Mouse (Mus musculus) heart, embryonic 13.5 days (tissue): ENCODE data around the gene Sorbs1. TPM values are rescaled to one million over a fixed set of nuclear protein-coding genes. Genes with fewer than 3 reads are reported as not detected.
A peak's percentile ranks its signal among the peaks of the same experiment; 100 is the strongest.

Experiments used
- ATAC-seq: fragments of 200-750 bp; cut with Nextera tagmentation; 2 replicates; pipeline ENCODE4 v1.8.0; 2017; ENCODE audit warnings: moderate TSS enrichment; ENCODE audit not compliant: insufficient number of reproducible peaks, low FRiP score, low TSS enrichment; ENCODE audit errors: extremely low read depth
- H3K27ac ChIP-seq: fragments of 300-500 bp; sonication (generic); replicated peaks from 2 replicates; pipeline ENCODE4 v1.5.1; 2015; ENCODE audit warnings: moderate library complexity, mild to moderate bottlenecking, inconsistent platforms
- H3K27me3 ChIP-seq: fragments of 300-500 bp; sonication (generic); replicated peaks from 2 replicates; pipeline ENCODE4 v1.6.1; 2015; ENCODE audit warnings: mild to moderate bottlenecking, inconsistent platforms
- H3K36me3 ChIP-seq: fragments of 300-500 bp; sonication (generic); 2 replicates; pipeline ENCODE4 v1.6.1; 2015; ENCODE audit warnings: mild to moderate bottlenecking, inconsistent platforms
- H3K4me1 ChIP-seq: fragments of 300-500 bp; sonication (generic); 2 replicates; pipeline ENCODE4 v1.6.1; 2015; ENCODE audit warnings: inconsistent platforms
- H3K4me2 ChIP-seq: fragments of 300-500 bp; sonication (generic); 2 replicates; pipeline ENCODE4 v1.6.1; 2015; ENCODE audit warnings: inconsistent platforms, mild to moderate bottlenecking, moderate library complexity
- H3K4me3 ChIP-seq: fragments of 300-500 bp; sonication (generic); 2 replicates; pipeline ENCODE4 v1.5.1; 2015; ENCODE audit warnings: moderate library complexity, mild to moderate bottlenecking, inconsistent platforms
- H3K9ac ChIP-seq: fragments of 300-500 bp; sonication (generic); 2 replicates; pipeline ENCODE4 v1.6.1; 2015; ENCODE audit warnings: inconsistent platforms, mild to moderate bottlenecking, moderate library complexity
- H3K9me3 ChIP-seq: fragments of 300-500 bp; sonication (generic); 2 replicates; pipeline ENCODE4 v1.6.1; 2016; ENCODE audit warnings: inconsistent platforms
- WGBS: fragments of 180-500 bp; shearing (Covaris S2); methylation state at CpG from one replicate; pipeline ENCODE4 v1.1.7; 2015; ENCODE audit warnings: mixed read lengths; 5-methylcytosine and 5-hydroxymethylcytosine counted together
- polyA plus RNA-seq: library from polyadenylated mRNA; unstranded; fragments of >200 nt; fragmentation: Nextera tagmentation; extraction: Ambion mirVana; gene quantifications from 2 replicates; pipeline ENCODE4 v1.2.1, GENCODE M21; 2015

The Sorbs1 gene
- polyA plus RNA-seq, 1 experiment from 2014 or later: 65.4 TPM

- Histone ChIP-seq H3K4me3 (no peak overlapping the region), H3K4me2 (no peak overlapping the region), H3K27ac (peak overlapping the region; percentile 81), H3K9me3 (no peaks in the 10 kb centered on the region), H3K27me3 (no peaks in the 10 kb centered on the region), H3K36me3 (peaks cover 14% of the 10 kb centered on the region), H3K9ac (no peak overlapping the region), H3K4me1 (peaks cover 87% of the 10 kb centered on the region)
- ATAC-seq: no peak
- WGBS: 81% methylated on average over 6 of the region's 6 CpGs
Observed at GRCm38 (mm10) chr19:40498162-40498725, 15.3 kb downstream of the Sorbs1 start.

GRCm38 (mm10) chr19:40496509-40497267 is 16.9 kb downstream of the Sorbs1 start:
- Histone ChIP-seq H3K27ac (no peak overlapping the region), H3K9me3 (no peaks in the 10 kb centered on the region), H3K4me2 (no peak overlapping the region), H3K4me3 (no peak overlapping the region), H3K9ac (no peak overlapping the region), H3K36me3 (peaks cover 14% of the 10 kb centered on the region), H3K27me3 (no peaks in the 10 kb centered on the region), H3K4me1 (peaks cover 85% of the 10 kb centered on the region)
- 86% methylated on average over 11 of the region's 11 CpGs for WGBS
- no peak for ATAC-seq

GRCm38 (mm10) chr19:40496071-40496470 is 17.5 kb downstream of the Sorbs1 start:
- Histone ChIP-seq H3K36me3 (peaks cover 9% of the 10 kb centered on the region), H3K9me3 (no peaks in the 10 kb centered on the region), H3K27ac (no peak overlapping the region), H3K27me3 (no peaks in the 10 kb centered on the region), H3K4me3 (no peak overlapping the region), H3K4me1 (peaks cover 91% of the 10 kb centered on the region), H3K4me2 (no peak overlapping the region), H3K9ac (no peak overlapping the region)
- WGBS: 84% methylated on average over 4 of the region's 4 CpGs
- ATAC-seq: no peak

GRCm38 (mm10) chr19:40492902-40493301 is 20.7 kb downstream of the Sorbs1 start:
- 40% methylated on average over 9 of the region's 9 CpGs for WGBS
- Histone ChIP-seq H3K36me3 (no peaks in the 10 kb centered on the region), H3K27me3 (no peaks in the 10 kb centered on the region), H3K9ac (no peak overlapping the region), H3K9me3 (no peaks in the 10 kb centered on the region), H3K4me1 (peaks cover 93% of the 10 kb centered on the region), H3K4me3 (no peak overlapping the region), H3K4me2 (no peak overlapping the region), H3K27ac (0 out of 2 replicates have a peak overlapping the region, but pooled peaks have one; percentile 1)
- ATAC-seq: no peak

GRCm38 (mm10) chr19:40491442-40491841 is 22.1 kb downstream of the Sorbs1 start:
- Histone ChIP-seq H3K4me1 (peaks cover 94% of the 10 kb centered on the region), H3K27ac (no peak overlapping the region)
- 78% methylated on average over 2 of the region's 2 CpGs for WGBS

GRCm38 (mm10) chr19:40490765-40491164 is 22.8 kb downstream of the Sorbs1 start:
- no peak for ATAC-seq
- no peak overlapping the region for H3K4me2 ChIP-seq
- 54% methylated on average over 8 of the region's 8 CpGs for WGBS

More at GRCm38 (mm10) chr19:40491442-40491841, 22.1 kb downstream of the Sorbs1 start:
- H3K4me3 ChIP-seq: no peak overlapping the region
- H3K27me3 ChIP-seq: no peaks in the 10 kb centered on the region
- H3K4me2 ChIP-seq: no peak overlapping the region
- H3K9me3 ChIP-seq: no peaks in the 10 kb centered on the region
- H3K9ac ChIP-seq: no peak overlapping the region
- H3K36me3 ChIP-seq: no peaks in the 10 kb centered on the region
- ATAC-seq: no peak

GRCm38 (mm10) chr19:40489633-40490032 is 23.9 kb downstream of the Sorbs1 start:
- H3K9ac ChIP-seq: no peak overlapping the region
- H3K36me3 ChIP-seq: peaks cover 4% of the 10 kb centered on the region
- no peaks in the 10 kb centered on the region for H3K9me3 ChIP-seq
- H3K4me1 ChIP-seq: peaks cover 76% of the 10 kb centered on the region
- no peaks in the 10 kb centered on the region for H3K27me3 ChIP-seq
- no peak overlapping the region for H3K4me3 ChIP-seq
- H3K27ac ChIP-seq: peak overlapping the region; percentile 54
- 49% methylated on average over 6 of the region's 6 CpGs for WGBS
- no peak overlapping the region for H3K4me2 ChIP-seq
- ATAC-seq: no peak

More at GRCm38 (mm10) chr19:40490765-40491164, 22.8 kb downstream of the Sorbs1 start:
- no peaks in the 10 kb centered on the region for H3K36me3 ChIP-seq
- no peaks in the 10 kb centered on the region for H3K27me3 ChIP-seq
- peaks cover 87% of the 10 kb centered on the region for H3K4me1 ChIP-seq
- 0 out of 2 replicates have a peak overlapping the region, but pooled peaks have one; percentile 37 for H3K9ac ChIP-seq
- H3K9me3 ChIP-seq: no peaks in the 10 kb centered on the region
- H3K27ac ChIP-seq: peak overlapping the region; percentile 54; the same call in 1 of the 2 replicates
- no peak overlapping the region for H3K4me3 ChIP-seq

GRCm38 (mm10) chr19:40488853-40489454 is 24.6 kb downstream of the Sorbs1 start:
- Histone ChIP-seq H3K36me3 (peaks cover 11% of the 10 kb centered on the region), H3K27ac (peak overlapping the region; percentile 48), H3K4me1 (peaks cover 69% of the 10 kb centered on the region), H3K9me3 (no peaks in the 10 kb centered on the region), H3K27me3 (no peaks in the 10 kb centered on the region), H3K4me3 (no peak overlapping the region), H3K4me2 (no peak overlapping the region), H3K9ac (peak overlapping the region; percentile 56)
- WGBS: 52% methylated on average over 8 of the region's 8 CpGs
- no peak for ATAC-seq

- Histone ChIP-seq H3K4me3 (no peak overlapping the region), H3K9ac (peak overlapping the region; percentile 50; the same call in 1 of the 2 replicates), H3K27ac (peak overlapping the region; percentile 66), H3K4me2 (peak overlapping the region; percentile 52), H3K27me3 (no peaks in the 10 kb centered on the region), H3K36me3 (peaks cover 17% of the 10 kb centered on the region), H3K4me1 (peaks cover 61% of the 10 kb centered on the region), H3K9me3 (no peaks in the 10 kb centered on the region)
- ATAC-seq: no peak
- whole genome bisulfite sequencing: 39% methylated on average over 11 of the region's 11 CpGs
Observed at GRCm38 (mm10) chr19:40487561-40487960, 26.0 kb downstream of the Sorbs1 start.

- WGBS: 57% methylated on average over 6 of the region's 6 CpGs
- H3K4me2 ChIP-seq: no peak overlapping the region
- peaks cover 59% of the 10 kb centered on the region for H3K4me1 ChIP-seq
- no peak for ATAC-seq
- no peak overlapping the region for H3K9ac ChIP-seq
- no peak overlapping the region for H3K4me3 ChIP-seq
- no peaks in the 10 kb centered on the region for H3K9me3 ChIP-seq
- no peaks in the 10 kb centered on the region for H3K27me3 ChIP-seq
- peaks cover 17% of the 10 kb centered on the region for H3K36me3 ChIP-seq
- H3K27ac ChIP-seq: no peak overlapping the region
Observed at GRCm38 (mm10) chr19:40481115-40481514, 32.5 kb downstream of the Sorbs1 start.

- 40% methylated on average over 10 of the region's 10 CpGs for WGBS
- Histone ChIP-seq H3K4me3 (no peak overlapping the region), H3K9ac (peak overlapping the region; percentile 53), H3K9me3 (no peaks in the 10 kb centered on the region), H3K27ac (peak overlapping the region; percentile 66), H3K27me3 (no peaks in the 10 kb centered on the region), H3K4me1 (peaks cover 61% of the 10 kb centered on the region), H3K4me2 (no peak overlapping the region), H3K36me3 (peaks cover 4% of the 10 kb centered on the region; the same call in 1 of the 2 replicates)
- no peak for ATAC-seq
Observed at GRCm38 (mm10) chr19:40478161-40478575, 35.4 kb downstream of the Sorbs1 start.
